In genomic region chr4:132617873-132618272, GRCm38 (mm10) we compare ENCODE assay signal across 17 mouse cellular contexts. TPM values are rescaled to one million over a fixed set of nuclear protein-coding genes. Genes with fewer than 3 reads are reported as not detected.
DNase-seq lines count a peak whose midpoint lies in the region; ATAC-seq and TF ChIP-seq lines count a peak whose summit lies in the region.
"Had no signal": no experiment of that assay in that cellular context is flagged by ENCODE, and none has a peak within 500 bp of the region (broad histone marks: within the 10 kb centered on the region; RNA-seq: fewer than 3 reads in every experiment).

No protein-coding gene starts in this region.

- peak; percentile 50 to 75 for DNase-seq in frontal cortex, adult 2 months (ENCODE audit: extremely low spot score in 1 of 2, low spot score in 1 of 2)
- no peak for DNase-seq in frontal cortex, postnatal 14 days (ENCODE audit: low spot score in 2 of 2)
- no peak for DNase-seq in liver, postnatal 0 days
- no peak for DNase-seq in liver
- DNase-seq in gastrocnemius, postnatal 4 days (ENCODE audit: low spot score in 2 of 2), result no peak
- DNase-seq: B cell, adult 2 months; cerebellum, postnatal 25 days; kidney, adult 11 months; midbrain, embryonic 14.5 days; spleen, adult 18-20 months had no signal

- H3K4me3 ChIP-seq in liver, postnatal 0 days (ENCODE audit: low read depth, low read length), result no peak overlapping the region
- H3K4me3 ChIP-seq: forebrain, embryonic 15.5 days; hindbrain, embryonic 12.5 days had no signal

- peaks cover 8% of the 10 kb centered on the region; the same call in 1 of the 2 replicates for H3K9me3 ChIP-seq in liver, postnatal 0 days (ENCODE audit: low read length)
- H3K9me3 ChIP-seq: forebrain, embryonic 15.5 days; hindbrain, embryonic 12.5 days had no signal

- H3K27ac ChIP-seq in liver, postnatal 0 days (ENCODE audit: low read depth), result peak overlapping the region; percentile 45; the same call in 1 of the 2 replicates
- H3K27ac ChIP-seq: forebrain, embryonic 15.5 days; hindbrain, embryonic 12.5 days; liver, embryonic 14.5 days had no signal

- no peak for TF ChIP-seq CTCF in liver, postnatal 0 days (IDR thresholded peaks at IDR 0.05; ENCODE audit: low read depth)

- no peak for ATAC-seq in liver, postnatal 0 days
- ATAC-seq in granulocyte monocyte progenitor cell, adult 5-6 weeks (replicated peaks; ENCODE audit: poor library complexity, severe bottlenecking), result peak; percentile 87
- ATAC-seq in monocyte, adult 5-6 weeks (replicated peaks; ENCODE audit: insufficient number of reproducible peaks, low FRiP score, low TSS enrichment, poor library complexity, severe bottlenecking), result peak; percentile 94
- ATAC-seq in megakaryocyte-erythroid progenitor cell, adult 5-6 weeks (replicated peaks; ENCODE audit: low FRiP score, low TSS enrichment, poor library complexity, severe bottlenecking), result no peak
- ATAC-seq: forebrain, embryonic 15.5 days had no signal

- WGBS in liver, postnatal 0 days (ENCODE audit: insufficient replicate concordance), result 73% methylated on average over 6 of the region's 6 CpGs

- H3K4me1 ChIP-seq in liver, postnatal 0 days (ENCODE audit: insufficient read depth), result no peaks in the 10 kb centered on the region
- H3K4me1 ChIP-seq: forebrain, embryonic 15.5 days; hindbrain, embryonic 12.5 days had no signal

- H3K4me2 ChIP-seq in liver, postnatal 0 days (ENCODE audit: low read depth, low read length), result no peak overlapping the region
- H3K4me2 ChIP-seq: forebrain, embryonic 15.5 days; heart, embryonic 11.5 days; hindbrain, embryonic 12.5 days had no signal

- no peaks in the 10 kb centered on the region for H3K27me3 ChIP-seq in liver, postnatal 0 days (ENCODE audit: insufficient read depth, low read length)
- H3K27me3 ChIP-seq: forebrain, embryonic 15.5 days; hindbrain, embryonic 12.5 days had no signal

- H3K9ac ChIP-seq in liver, postnatal 0 days (replicated peaks), result no peak overlapping the region
- H3K9ac ChIP-seq: forebrain, embryonic 15.5 days; hindbrain, embryonic 12.5 days; liver, embryonic 14.5 days had no signal

- TF ChIP-seq EP300 in liver, postnatal 0 days (IDR thresholded peaks at IDR 0.05; ENCODE audit: low read depth), result no peak

- H3K36me3 ChIP-seq in liver, postnatal 0 days (replicated peaks; ENCODE audit: insufficient read depth, low read length), result no peaks in the 10 kb centered on the region
- H3K36me3 ChIP-seq: forebrain, embryonic 15.5 days; hindbrain, embryonic 12.5 days had no signal

RNA-seq across cellular contexts. Expression of gene Eya3, which starts 20.9 kb away (rescaled TPM):
- polyA plus RNA-seq in frontal cortex, adult 2 months (2012; rRNA removed), result 24.1 and 24.4 TPM in 2 replicates
- polyA plus RNA-seq in liver, postnatal 0 days (2015; fragmentation: Nextera tagmentation; extraction: Ambion mirVana), result 6.0 and 6.3 TPM in 2 replicates
- 37.0 and 42.0 TPM in 2 replicates for total RNA-seq in granulocyte monocyte progenitor cell, adult 5-6 weeks (2014; fragmentation: Nextera tagmentation)
- 37.1 and 38.9 TPM in 2 replicates for total RNA-seq in granulocyte monocyte progenitor cell, adult 5-6 weeks (2017)
- 8.7 to 25.5 TPM (median 18.8 TPM) in 3 replicates for total RNA-seq in monocyte, adult 5-6 weeks (2017)
- total RNA-seq in megakaryocyte-erythroid progenitor cell, adult 5-6 weeks (2014; fragmentation: Nextera tagmentation), result 34.3 and 35.4 TPM in 2 replicates
- total RNA-seq in megakaryocyte-erythroid progenitor cell, adult 5-6 weeks (2017), result 22.3 and 25.2 TPM in 2 replicates
- 10 to 100 TPM; 22.2 to 23.6 TPM for total RNA-seq in gastrocnemius, postnatal 4 days (2021)

RNA-seq across cellular contexts. Expression of gene Ptafr, which starts 54.0 kb away (rescaled TPM):
- polyA plus RNA-seq in frontal cortex, adult 2 months (2012; rRNA removed), result 1.0 and 1.6 TPM in 2 replicates
- polyA plus RNA-seq in liver, postnatal 0 days (2015; fragmentation: Nextera tagmentation; extraction: Ambion mirVana), result 1.0 and 1.3 TPM in 2 replicates
- total RNA-seq in granulocyte monocyte progenitor cell, adult 5-6 weeks (2014; fragmentation: Nextera tagmentation), result 2.4 TPM in 2 replicates
- total RNA-seq in granulocyte monocyte progenitor cell, adult 5-6 weeks (2017), result 1.2 and 1.4 TPM in 2 replicates
- 3.6 to 28.2 TPM (median 24.8 TPM) in 3 replicates for total RNA-seq in monocyte, adult 5-6 weeks (2017)
- not detected in 2 replicates for total RNA-seq in megakaryocyte-erythroid progenitor cell, adult 5-6 weeks (2014; fragmentation: Nextera tagmentation)
- total RNA-seq in megakaryocyte-erythroid progenitor cell, adult 5-6 weeks (2017), result 0.23 TPM in 1 of 2 replicates, not detected in the other
- total RNA-seq in gastrocnemius, postnatal 4 days (2021), result 1 to 10 TPM; 3.5 to 3.9 TPM

Comparison
In these comparisons a context has a peak if more than half of its experiments do, and no peak if none do; other contexts are left out.
1. DNase-seq: peak in frontal cortex, adult 2 months (2 of 2); none in frontal cortex, postnatal 14 days (0 of 2), liver, postnatal 0 days (single experiment), liver (single experiment) and gastrocnemius, postnatal 4 days (0 of 2).
2. ATAC-seq: peak in granulocyte monocyte progenitor cell, adult 5-6 weeks (single experiment) and monocyte, adult 5-6 weeks (single experiment); none in liver, postnatal 0 days (single experiment) and megakaryocyte-erythroid progenitor cell, adult 5-6 weeks (single experiment).